Mouse (Mus musculus) neural tube, embryonic 15.5 days (tissue): ENCODE data around the gene Reck. TPM values are rescaled to one million over a fixed set of nuclear protein-coding genes. Genes with fewer than 3 reads are reported as not detected.
A peak's percentile ranks its signal among the peaks of the same experiment; 100 is the strongest.

Experiments
- ATAC-seq: fragments of 200-750 bp; cut with Nextera tagmentation; 2 replicates; pipeline ENCODE4 v1.8.0; 2017; ENCODE audit warnings: mild to moderate bottlenecking, moderate TSS enrichment, moderate library complexity; ENCODE audit not compliant: low FRiP score
- H3K27ac ChIP-seq: fragments of 300-500 bp; sonication (generic); replicated peaks from 2 replicates; pipeline ENCODE4 v1.5.1; 2015; ENCODE audit warnings: mild to moderate bottlenecking, inconsistent platforms
- H3K27me3 ChIP-seq: fragments of 300-500 bp; sonication (generic); replicated peaks from 2 replicates; pipeline ENCODE4 v1.6.1; 2015; ENCODE audit warnings: inconsistent platforms
- H3K36me3 ChIP-seq: fragments of 300-500 bp; sonication (generic); 2 replicates; pipeline ENCODE4 v1.6.1; 2015; ENCODE audit warnings: inconsistent platforms
- H3K4me1 ChIP-seq: fragments of 300-500 bp; sonication (generic); 2 replicates; pipeline ENCODE4 v1.6.1; 2015; ENCODE audit warnings: inconsistent platforms
- H3K4me2 ChIP-seq: fragments of 300-500 bp; sonication (generic); 2 replicates; pipeline ENCODE4 v1.6.1; 2015; ENCODE audit warnings: inconsistent platforms, mild to moderate bottlenecking, moderate library complexity
- H3K4me3 ChIP-seq: fragments of 300-500 bp; sonication (generic); replicated peaks from 2 replicates; pipeline ENCODE4 v1.5.1; 2015; ENCODE audit warnings: mild to moderate bottlenecking, inconsistent platforms
- H3K9ac ChIP-seq: fragments of 300-500 bp; sonication (generic); replicated peaks from 2 replicates; pipeline ENCODE4 v1.6.1; 2015; ENCODE audit warnings: mild to moderate bottlenecking, inconsistent platforms
- H3K9me3 ChIP-seq: fragments of 300-500 bp; sonication (generic); replicated peaks from 2 replicates; pipeline ENCODE4 v1.6.1; 2016; ENCODE audit warnings: inconsistent platforms
- WGBS: fragments of 180-500 bp; shearing (Covaris S2); methylation state at CpG from one replicate; pipeline ENCODE4 v1.1.7; 2015; ENCODE audit warnings: mixed read lengths; 5-methylcytosine and 5-hydroxymethylcytosine counted together
- polyA plus RNA-seq: library from polyadenylated mRNA; unstranded; fragments of >200 nt; fragmentation: Nextera tagmentation; extraction: Ambion mirVana; gene quantifications from 2 replicates; pipeline ENCODE4 v1.2.1, GENCODE M21; 2015

The Reck gene
- polyA plus RNA-seq, result 6.2 and 8.3 TPM in 2 replicates

DNA sequence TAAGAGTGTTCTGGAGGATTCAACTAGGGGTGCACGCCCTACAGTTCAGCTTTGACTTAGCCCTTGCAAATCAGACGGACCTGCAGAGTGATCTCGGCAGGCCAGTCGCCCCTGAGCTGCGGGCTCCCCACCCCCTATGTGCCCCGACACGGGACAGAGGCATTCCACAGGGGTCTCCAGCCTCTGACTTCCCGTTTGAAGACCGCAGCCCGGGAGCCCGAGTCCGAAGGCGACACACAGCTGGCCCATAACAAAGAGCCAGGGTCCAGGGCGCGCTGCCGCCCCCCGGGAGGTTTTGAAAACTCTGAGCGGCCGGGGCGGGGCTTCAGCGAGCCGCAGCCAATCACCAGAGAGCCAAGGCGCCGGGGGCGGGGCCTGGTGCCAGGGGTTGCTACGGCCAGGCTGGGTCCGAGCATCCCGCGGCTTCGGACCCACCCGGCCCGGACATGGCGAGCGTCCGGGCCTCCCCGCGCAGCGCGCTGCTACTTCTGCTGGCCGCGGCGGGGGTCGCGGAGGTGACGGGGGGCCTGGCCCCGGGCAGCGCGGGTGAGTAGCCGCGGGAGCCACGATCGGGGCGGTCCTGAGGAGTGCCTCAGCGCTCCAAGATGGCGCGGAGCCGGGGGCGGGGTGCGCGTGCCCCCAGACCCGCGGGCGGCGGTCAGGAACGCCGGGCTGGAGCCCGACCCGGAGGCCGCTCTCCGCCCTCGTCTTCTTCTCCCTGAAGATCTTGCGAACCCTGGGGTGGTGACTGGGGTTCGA, at the start of gene Reck:
Gene Reck (plus strand): TSS at position 371 of the 759 bp plus-strand sequence.
- peak within 1 kb of the TSS; percentile 80 for H3K9ac ChIP-seq
- peak within 1 kb of the TSS; percentile 83 for H3K27ac ChIP-seq
- H3K4me2 ChIP-seq, result peak within 1 kb of the TSS; percentile 90
- no peaks in the 10 kb centered on the region for H3K9me3 ChIP-seq
- no peaks in the 10 kb centered on the region for H3K27me3 ChIP-seq
- peak within 1 kb of the TSS; percentile 87 for H3K4me3 ChIP-seq
- peaks cover 30% of the 10 kb centered on the region for H3K4me1 ChIP-seq
- no peaks in the 10 kb centered on the region for H3K36me3 ChIP-seq
- under 1% methylated on average over 67 of the region's 73 CpGs for WGBS
- peak; percentile 95 for ATAC-seq

DNA sequence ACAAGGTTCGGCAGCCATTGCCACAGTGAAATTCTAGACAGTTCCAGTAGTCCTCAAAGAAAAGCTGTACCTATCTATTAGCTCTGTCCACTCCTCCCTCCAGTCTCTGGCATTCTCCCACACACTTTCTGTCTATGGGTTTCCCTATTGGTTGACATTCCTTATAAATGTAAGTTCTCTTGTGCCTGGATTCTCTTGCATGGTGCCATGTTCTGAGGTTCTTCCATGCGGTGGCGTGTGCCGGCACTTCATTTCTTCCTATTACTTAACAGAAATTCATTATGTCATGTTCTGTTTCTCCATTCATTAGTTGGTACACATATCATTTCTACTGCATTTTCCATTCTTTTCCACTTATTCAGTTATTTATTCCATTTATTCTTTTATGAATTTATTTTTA, 46.5 kb upstream of the Reck start:
- Histone ChIP-seq H3K4me3 (no peak overlapping the region), H3K9ac (no peak overlapping the region), H3K27me3 (no peaks in the 10 kb centered on the region), H3K27ac (no peak overlapping the region), H3K36me3 (no peaks in the 10 kb centered on the region), H3K4me1 (no peaks in the 10 kb centered on the region), H3K4me2 (no peak overlapping the region), H3K9me3 (no peaks in the 10 kb centered on the region)
- no peak for ATAC-seq
- WGBS, result 84% methylated on average over 4 of the region's 4 CpGs

DNA sequence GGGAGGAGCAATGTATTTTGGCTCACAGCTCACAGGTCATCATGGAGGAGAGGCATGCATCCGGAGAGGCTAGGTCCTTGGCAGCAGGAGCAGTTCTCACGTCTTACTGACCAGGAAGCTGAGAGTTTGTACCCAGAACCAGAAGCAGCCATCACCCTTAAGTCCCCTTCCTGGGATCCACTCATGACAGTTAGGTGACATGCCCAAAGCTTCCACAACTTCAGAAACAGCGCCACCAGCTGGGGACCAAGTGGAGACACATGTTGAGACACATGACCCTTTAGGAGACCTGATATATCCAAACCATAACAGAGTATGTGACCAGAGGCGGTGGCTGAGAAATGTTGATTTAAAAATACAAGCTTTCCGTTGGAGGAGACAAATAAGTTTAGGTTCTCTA, 43.3 kb upstream of the Reck start:
- H3K4me2 ChIP-seq, result no peak overlapping the region
- no peak for ATAC-seq
- H3K36me3 ChIP-seq, result no peaks in the 10 kb centered on the region
- WGBS, result 79% methylated on average over 5 of the region's 5 CpGs
- H3K27me3 ChIP-seq, result no peaks in the 10 kb centered on the region
- no peak overlapping the region for H3K9ac ChIP-seq
- H3K27ac ChIP-seq, result no peak overlapping the region
- H3K4me1 ChIP-seq, result no peaks in the 10 kb centered on the region
- H3K9me3 ChIP-seq, result no peaks in the 10 kb centered on the region
- H3K4me3 ChIP-seq, result no peak overlapping the region

DNA sequence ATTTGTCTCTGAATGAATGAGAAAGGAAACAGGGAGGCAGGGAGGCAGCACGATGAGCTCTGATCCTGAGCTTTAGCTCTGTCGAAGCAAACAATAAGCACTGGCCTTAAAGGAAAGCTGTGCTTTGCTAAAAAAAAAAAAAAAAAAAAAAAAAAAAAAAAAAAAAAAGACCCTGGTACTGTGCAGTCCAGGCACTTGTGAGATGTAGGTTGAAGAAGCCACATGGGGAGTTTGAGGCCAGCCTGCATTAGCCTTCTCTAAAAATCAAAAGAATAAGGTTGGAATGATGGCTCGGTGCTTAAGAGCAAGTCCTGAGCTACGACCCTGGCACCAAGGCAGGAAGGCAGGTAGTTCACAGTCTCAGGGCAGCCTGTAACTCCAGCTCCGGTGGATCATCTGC, 41.6 kb upstream of the Reck start:
- no peak overlapping the region for H3K27ac ChIP-seq
- no peaks in the 10 kb centered on the region for H3K27me3 ChIP-seq
- 63% methylated on average over 5 of the region's 5 CpGs for WGBS
- H3K4me3 ChIP-seq, result no peak overlapping the region
- H3K4me2 ChIP-seq, result no peak overlapping the region
- no peaks in the 10 kb centered on the region for H3K36me3 ChIP-seq
- no peak for ATAC-seq
- H3K9ac ChIP-seq, result no peak overlapping the region
- no peaks in the 10 kb centered on the region for H3K9me3 ChIP-seq
- H3K4me1 ChIP-seq, result no peaks in the 10 kb centered on the region

DNA sequence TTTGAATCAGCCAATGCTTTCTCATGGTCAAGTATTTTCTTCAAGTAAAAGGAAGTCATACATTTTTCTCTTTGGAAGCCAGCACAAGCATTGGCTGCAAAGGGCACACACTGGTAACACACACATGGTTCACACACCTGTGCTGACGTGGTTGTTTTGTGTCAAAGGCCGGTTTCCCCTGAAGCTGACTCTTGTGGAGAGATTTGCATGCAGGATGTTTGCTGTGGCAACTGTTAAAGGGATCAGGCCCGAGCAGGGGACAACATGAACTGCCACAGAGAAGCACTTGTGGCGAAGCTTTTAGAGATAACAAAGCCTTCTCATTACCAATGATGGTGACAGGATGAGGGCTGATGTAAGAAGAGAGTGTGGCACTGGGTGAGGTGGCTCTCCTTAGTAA, 40.6 kb upstream of the Reck start:
- H3K9ac ChIP-seq, result no peak overlapping the region

DNA sequence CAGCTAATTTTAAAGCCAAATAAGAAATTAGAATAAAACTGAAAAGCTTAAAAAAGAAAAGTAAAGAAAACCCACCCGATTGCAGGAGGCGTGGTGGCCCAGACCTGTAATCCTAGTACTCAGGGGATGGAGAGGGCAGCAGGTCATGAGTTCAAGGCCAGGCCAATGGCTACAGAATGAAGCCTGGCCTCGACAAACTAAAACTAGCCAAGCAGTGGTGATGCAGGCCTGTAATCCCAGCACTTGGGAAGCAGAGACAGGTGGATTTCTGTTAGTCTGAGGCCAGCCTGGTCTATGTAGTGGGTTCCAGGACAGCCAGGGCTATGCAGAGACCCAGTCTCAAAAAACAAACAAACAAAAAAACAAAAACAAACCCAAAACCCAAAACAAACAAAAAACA, 37.0 kb upstream of the Reck start:
- Histone ChIP-seq H3K36me3 (no peaks in the 10 kb centered on the region), H3K4me2 (no peak overlapping the region), H3K9ac (no peak overlapping the region), H3K4me1 (no peaks in the 10 kb centered on the region), H3K4me3 (no peak overlapping the region), H3K9me3 (no peaks in the 10 kb centered on the region), H3K27ac (no peak overlapping the region), H3K27me3 (no peaks in the 10 kb centered on the region)
- ATAC-seq, result no peak
- 82% methylated on average over 3 of the region's 3 CpGs for WGBS

More for the DNA sequence above, 40.6 kb upstream of the Reck start:
- Histone ChIP-seq H3K27ac (no peak overlapping the region), H3K9me3 (no peaks in the 10 kb centered on the region), H3K27me3 (no peaks in the 10 kb centered on the region), H3K4me1 (no peaks in the 10 kb centered on the region), H3K4me3 (no peak overlapping the region), H3K4me2 (no peak overlapping the region), H3K36me3 (no peaks in the 10 kb centered on the region)
- no peak for ATAC-seq
- 78% methylated on average over 4 of the region's 4 CpGs for WGBS

DNA sequence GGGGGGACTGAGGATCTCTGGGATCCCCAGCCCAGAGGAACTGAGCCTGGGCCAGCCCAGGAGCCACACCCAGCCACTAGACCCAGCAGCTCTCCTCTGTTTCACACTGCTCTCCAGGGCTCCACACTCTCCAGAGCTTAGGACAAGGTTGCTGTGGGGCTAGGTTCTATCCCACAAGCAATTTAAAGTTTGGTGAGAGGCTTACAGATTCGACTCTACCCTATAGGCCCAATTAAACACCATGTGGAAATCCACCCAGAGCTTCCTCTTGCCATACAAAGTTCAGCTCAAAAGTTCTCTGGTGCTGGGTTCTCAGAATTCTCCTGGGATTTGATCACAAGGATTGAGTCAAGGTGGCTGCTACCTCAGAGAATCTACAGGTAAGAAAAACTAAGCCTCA, 35.2 kb upstream of the Reck start, which contains the start of gene Olfr157:
Gene Olfr157 (minus strand): TSS at position 101 of the 400 bp plus-strand sequence.
- Histone ChIP-seq H3K27ac (no peak within 1 kb of the TSS), H3K9ac (no peak within 1 kb of the TSS), H3K4me2 (no peak within 1 kb of the TSS), H3K9me3 (no peaks in the 10 kb centered on the region), H3K36me3 (no peaks in the 10 kb centered on the region), H3K4me1 (no peaks in the 10 kb centered on the region), H3K27me3 (no peaks in the 10 kb centered on the region), H3K4me3 (no peak within 1 kb of the TSS)
- 84% methylated on average over 1 of the region's 1 CpGs for WGBS
- ATAC-seq, result no peak

DNA sequence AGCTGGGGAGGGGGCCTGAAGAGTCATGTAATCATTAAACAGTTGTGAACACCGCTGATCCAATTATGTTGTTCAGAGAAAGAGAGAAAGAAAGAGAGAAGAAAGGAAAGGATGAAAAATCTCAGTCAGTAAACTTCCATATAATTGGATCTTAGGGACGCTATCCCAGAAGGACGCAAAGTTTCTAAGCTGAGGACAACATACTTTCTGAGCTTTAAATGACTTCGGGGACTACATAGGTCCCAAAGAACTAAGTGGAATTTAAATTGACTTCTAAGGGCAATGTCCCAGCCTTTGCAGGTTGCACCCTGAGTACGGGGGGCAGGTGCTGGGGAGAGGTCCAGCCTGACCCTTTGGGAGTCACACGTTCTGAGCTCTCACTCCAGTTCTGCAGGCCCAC, 24.1 kb upstream of the Reck start, which contains the start of gene Olfr155:
Gene Olfr155 (plus strand): TSS at position 301 of the 400 bp plus-strand sequence.
- Histone ChIP-seq H3K27me3 (no peaks in the 10 kb centered on the region), H3K36me3 (no peaks in the 10 kb centered on the region), H3K27ac (no peak within 1 kb of the TSS), H3K4me1 (0 out of 2 replicates have a peak, but pooled peaks cover 3% of the 10 kb centered on the region), H3K9ac (no peak within 1 kb of the TSS), H3K4me2 (no peak within 1 kb of the TSS), H3K4me3 (no peak within 1 kb of the TSS), H3K9me3 (no peaks in the 10 kb centered on the region)
- no peak for ATAC-seq
- 84% methylated on average over 6 of the region's 6 CpGs for WGBS

DNA sequence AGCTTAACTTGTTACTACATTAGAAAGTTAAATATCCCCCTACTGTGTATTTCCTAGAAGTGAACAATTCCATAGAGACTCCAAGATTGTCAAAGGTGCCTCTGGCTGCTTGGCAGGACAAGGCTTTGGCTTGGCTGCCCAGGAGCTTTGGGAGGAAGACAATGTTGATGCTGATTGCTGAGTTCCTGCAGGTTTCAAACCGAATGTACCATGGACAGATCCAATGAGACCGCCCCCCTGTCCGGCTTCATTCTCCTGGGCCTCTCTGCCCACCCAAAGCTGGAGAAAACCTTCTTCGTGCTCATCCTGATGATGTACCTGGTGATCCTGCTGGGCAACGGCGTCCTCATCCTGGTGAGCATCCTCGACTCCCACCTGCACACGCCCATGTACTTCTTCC, 21.2 kb upstream of the Reck start:
- Histone ChIP-seq H3K27me3 (no peaks in the 10 kb centered on the region), H3K4me1 (no peaks in the 10 kb centered on the region), H3K4me2 (no peak overlapping the region), H3K27ac (no peak overlapping the region), H3K9ac (no peak overlapping the region), H3K4me3 (no peak overlapping the region), H3K36me3 (no peaks in the 10 kb centered on the region), H3K9me3 (no peaks in the 10 kb centered on the region)
- ATAC-seq, result no peak
- 83% methylated on average over 8 of the region's 8 CpGs for WGBS

DNA sequence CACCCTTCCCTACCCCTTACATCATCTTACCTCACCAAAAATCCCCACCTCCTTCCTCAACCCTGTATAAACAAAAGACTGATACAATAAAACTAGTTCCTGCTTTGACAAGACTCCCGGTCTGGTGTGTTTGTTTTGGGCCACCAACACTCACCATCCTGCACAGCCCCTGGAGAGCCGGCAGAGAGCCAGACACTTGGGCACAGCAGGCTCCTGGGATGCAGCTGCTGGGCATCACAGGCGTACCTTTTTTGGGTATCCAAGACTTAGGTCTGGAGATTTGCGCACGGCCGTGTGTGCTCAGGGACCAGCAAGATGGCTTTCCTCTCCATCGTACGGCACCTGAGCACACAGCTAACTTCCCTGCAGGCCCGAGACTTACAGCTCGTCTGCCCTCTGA, 15.4 kb upstream of the Reck start:
- Histone ChIP-seq H3K9ac (no peak overlapping the region), H3K27me3 (no peaks in the 10 kb centered on the region), H3K4me3 (no peak overlapping the region), H3K27ac (no peak overlapping the region), H3K4me1 (no peaks in the 10 kb centered on the region), H3K9me3 (no peaks in the 10 kb centered on the region), H3K4me2 (no peak overlapping the region), H3K36me3 (no peaks in the 10 kb centered on the region)
- WGBS, result 81% methylated on average over 10 of the region's 10 CpGs
- ATAC-seq, result no peak

DNA sequence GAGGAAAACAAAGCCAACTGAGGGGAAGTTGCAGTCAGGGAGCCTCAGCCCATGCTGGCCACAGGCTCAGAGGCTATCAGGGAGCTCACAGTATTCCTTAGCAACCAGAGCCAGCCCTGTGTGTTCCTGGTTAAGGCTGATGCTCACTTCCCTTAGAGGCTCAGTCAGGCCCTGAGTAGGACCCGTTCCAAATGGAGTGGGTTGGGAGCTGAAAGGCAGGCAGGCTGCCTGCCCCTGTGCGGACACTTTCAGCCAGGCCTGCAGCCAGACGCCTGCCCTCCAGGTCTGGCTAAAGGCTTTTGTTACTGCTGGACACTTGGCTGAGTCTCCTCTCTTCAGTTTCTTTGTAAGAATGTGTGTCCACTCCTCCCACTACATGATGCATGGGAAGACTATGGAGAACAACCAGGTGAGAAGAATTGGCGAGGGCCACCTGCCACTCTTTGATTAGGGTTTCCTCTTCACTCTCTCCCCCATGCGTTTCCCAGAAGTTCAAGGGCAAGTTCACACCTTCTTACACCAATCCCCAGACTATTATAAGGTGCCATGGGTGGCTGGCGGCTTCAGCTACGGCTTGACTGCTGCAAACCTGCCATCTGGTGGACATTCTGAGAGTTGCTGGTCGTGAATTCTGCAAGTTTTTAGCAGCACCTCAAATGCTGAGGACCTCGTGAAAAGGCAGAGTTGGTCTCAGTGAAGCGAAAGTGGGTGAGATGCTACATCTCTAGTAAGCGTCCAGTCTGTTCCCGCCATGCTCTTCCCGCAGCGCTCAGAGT, 14.4 kb upstream of the Reck start:
- H3K36me3 ChIP-seq, result no peaks in the 10 kb centered on the region
- 17% methylated on average over 14 of the region's 14 CpGs for WGBS
- H3K9me3 ChIP-seq, result no peaks in the 10 kb centered on the region
- peak; percentile 31; the same call in 1 of the 2 replicates for ATAC-seq
- no peaks in the 10 kb centered on the region for H3K4me1 ChIP-seq
- H3K27me3 ChIP-seq, result no peaks in the 10 kb centered on the region
- H3K4me2 ChIP-seq, result no peak overlapping the region
- H3K27ac ChIP-seq, result no peak overlapping the region
- H3K9ac ChIP-seq, result no peak overlapping the region
- H3K4me3 ChIP-seq, result no peak overlapping the region

DNA sequence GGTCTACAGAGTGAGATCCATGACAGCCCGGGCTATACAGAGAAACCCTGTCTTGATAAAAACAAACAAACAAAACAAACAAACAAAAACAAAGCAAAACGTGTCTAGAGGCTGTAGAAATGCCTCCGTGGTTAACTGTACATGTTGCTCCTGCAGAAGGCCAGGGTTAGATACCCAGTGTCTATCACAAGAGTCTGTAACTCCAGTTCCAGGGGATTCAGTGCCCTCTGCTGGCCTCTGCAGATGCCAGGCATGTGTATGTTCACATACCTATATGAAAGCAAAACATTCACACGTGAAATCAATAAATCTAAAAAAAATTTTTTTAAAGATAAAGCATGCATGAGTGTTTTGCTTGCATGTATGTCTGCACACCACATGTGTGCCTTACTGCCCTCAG, 12.0 kb upstream of the Reck start:
- Histone ChIP-seq H3K27me3 (no peaks in the 10 kb centered on the region), H3K9me3 (no peaks in the 10 kb centered on the region), H3K36me3 (no peaks in the 10 kb centered on the region), H3K27ac (no peak overlapping the region), H3K4me3 (no peak overlapping the region), H3K4me1 (no peaks in the 10 kb centered on the region), H3K4me2 (no peak overlapping the region), H3K9ac (no peak overlapping the region)
- WGBS, result 68% methylated on average over 4 of the region's 4 CpGs
- no peak for ATAC-seq
